Mouse (Mus musculus) MEL (cell line): ENCODE data around the gene Rangap1.

ENCODE experiments used
- CTCF ChIP-seq, 3 experiments: IDR thresholded peaks in 2 of 3; conservative IDR thresholded peaks in 1 of 3; 2 replicates each; pipeline ENCODE4 v1.5.1; 2011 to 2012; ENCODE audit warnings: low read length in 3 of 3, low read depth in 2 of 3, mild to moderate bottlenecking in 2 of 3, improper control_type of control experiment in 1 of 3, inconsistent platforms in 1 of 3, mixed read lengths in 1 of 3, moderate library complexity in 1 of 3; ENCODE audit not compliant: control insufficient read depth in 1 of 3, insufficient read depth in 1 of 3, poor library complexity in 1 of 3, severe bottlenecking in 1 of 3
- ELF1 ChIP-seq: IDR thresholded peaks from 2 replicates; pipeline ENCODE4 v1.6.1; 2014; ENCODE audit warnings: low read depth, mild to moderate bottlenecking, inconsistent platforms, low read length, improper control_type of control experiment, moderate library complexity
- EP300 ChIP-seq, 2 experiments: IDR thresholded peaks; 2 replicates each; pipeline ENCODE4 v1.6.1; 2011; ENCODE audit warnings: improper control_type of control experiment in 2 of 2, low read length in 2 of 2, low read depth in 1 of 2, mild to moderate bottlenecking in 1 of 2
- MAFK ChIP-seq: IDR thresholded peaks from 2 replicates; pipeline ENCODE4 v1.6.1; 2011; ENCODE audit warnings: low read depth, mild to moderate bottlenecking, low read length, improper control_type of control experiment, borderline replicate concordance
- MAZ ChIP-seq: IDR thresholded peaks from 2 replicates; pipeline ENCODE4 v1.6.1; 2012; ENCODE audit warnings: low read depth, mild to moderate bottlenecking, inconsistent platforms, low read length, improper control_type of control experiment
- MEF2A ChIP-seq: IDR thresholded peaks from 2 replicates; pipeline ENCODE4 v1.6.1; 2014; ENCODE audit warnings: low read depth, mild to moderate bottlenecking, inconsistent platforms, low read length, improper control_type of control experiment; ENCODE audit not compliant: poor library complexity, insufficient replicate concordance, severe bottlenecking; ENCODE audit errors: extremely low read depth
- POLR2A ChIP-seq, 2 experiments: IDR thresholded peaks; 2 replicates each; pipeline ENCODE4 v1.6.1; 2011 to 2012; ENCODE audit warnings: low read length in 2 of 2, mild to moderate bottlenecking in 2 of 2, control low read depth in 1 of 2, improper control_type of control experiment in 1 of 2, low read depth in 1 of 2, moderate library complexity in 1 of 2; ENCODE audit not compliant: control insufficient read depth in 1 of 2, insufficient read depth in 1 of 2, poor library complexity in 1 of 2
- POLR2AphosphoS2 ChIP-seq: IDR thresholded peaks from 2 replicates; pipeline ENCODE4 v1.6.1; 2011; ENCODE audit warnings: low read length, improper control_type of control experiment
- POLR2AphosphoS5 ChIP-seq: IDR thresholded peaks from 2 replicates; pipeline ENCODE4 v1.6.1; 2012; ENCODE audit warnings: low read depth, borderline replicate concordance, mild to moderate bottlenecking, inconsistent platforms, low read length, moderate library complexity, mixed read lengths
- TCF12 ChIP-seq: IDR thresholded peaks from 2 replicates; pipeline ENCODE4 v1.6.1; 2014; ENCODE audit warnings: low read depth, mild to moderate bottlenecking, inconsistent platforms, low read length, improper control_type of control experiment, moderate library complexity
- USF2 ChIP-seq, 2 experiments: IDR thresholded peaks; 2 replicates each; pipeline ENCODE4 v1.6.1; 2011 to 2012; ENCODE audit warnings: improper control_type of control experiment in 2 of 2, low read length in 2 of 2, borderline replicate concordance in 1 of 2, inconsistent platforms in 1 of 2, low read depth in 1 of 2, mild to moderate bottlenecking in 1 of 2; ENCODE audit not compliant: insufficient read depth in 1 of 2
- ZNF384 ChIP-seq: IDR thresholded peaks from 2 replicates; pipeline ENCODE4 v1.6.1; 2012; ENCODE audit warnings: low read depth, mild to moderate bottlenecking, inconsistent platforms, low read length, improper control_type of control experiment

DNA sequence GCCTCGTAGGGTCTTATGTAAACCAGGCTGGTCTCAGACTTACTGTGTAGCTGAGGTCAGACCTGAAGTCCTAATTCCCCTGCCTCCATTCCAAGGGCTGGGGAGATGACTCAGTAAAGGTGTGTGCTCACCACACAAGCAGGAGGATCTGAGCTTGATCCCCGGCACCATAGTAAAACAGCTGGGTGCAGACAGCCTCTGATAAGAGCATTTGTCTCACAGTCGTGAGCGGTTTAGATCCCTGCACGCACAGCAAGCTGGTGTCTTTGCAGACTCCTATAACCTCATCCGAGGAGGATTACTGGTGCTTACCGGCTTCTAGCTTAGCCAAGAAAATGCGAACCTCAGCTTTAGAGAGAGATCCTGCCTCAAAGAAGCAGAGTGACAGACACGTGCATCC is 8.3 kb upstream of the Rangap1 start:
- TF ChIP-seq CTCF (IDR thresholded peaks at IDR 0.05 in 2 of 3, conservative IDR thresholded peaks at IDR 0.05 in 1 of 3; ENCODE audit: control insufficient read depth in 1 of 3, insufficient read depth in 1 of 3, low read depth in 2 of 3, low read length in 3 of 3, poor library complexity in 1 of 3, severe bottlenecking in 1 of 3), result no peak
- TF ChIP-seq ZNF384, result no peak
- TF ChIP-seq POLR2A (IDR thresholded peaks at IDR 0.05; ENCODE audit: control insufficient read depth in 1 of 2, insufficient read depth in 1 of 2, low read depth in 1 of 2, low read length in 2 of 2, poor library complexity in 1 of 2), result no peak
- TF ChIP-seq POLR2AphosphoS5, result no peak
- TF ChIP-seq USF2 (IDR thresholded peaks at IDR 0.05; ENCODE audit: borderline replicate concordance in 1 of 2, insufficient read depth in 1 of 2, low read depth in 1 of 2, low read length in 2 of 2), result no peak
- no peak for TF ChIP-seq EP300 (IDR thresholded peaks at IDR 0.05; ENCODE audit: low read depth in 1 of 2, low read length in 2 of 2)
- no peak for TF ChIP-seq POLR2AphosphoS2
- TF ChIP-seq TCF12, result no peak
- TF ChIP-seq MAZ, result no peak
- no peak for TF ChIP-seq MAFK
- no peak for TF ChIP-seq ELF1
- no peak for TF ChIP-seq MEF2A
